Mouse (Mus musculus): ENCODE data around the gene Frat2. TPM values are rescaled to one million over a fixed set of nuclear protein-coding genes. Genes with fewer than 3 reads are reported as not detected.
A peak's percentile ranks its signal among the peaks of the same experiment; 100 is the strongest.

The Frat2 gene
- polyA plus RNA-seq, 1 experiment from 2014 or later, result 10.7 TPM

GRCm38 (mm10) chr19:41830106-41831031 lies 17.6 kb downstream of the Frat2 start:
- ATAC-seq, result peak; percentile 76
- Histone ChIP-seq H3K27me3 (replicated peaks) (peaks cover 6% of the 10 kb centered on the region; the same call in 1 of the 2 replicates), H3K27ac (peak overlapping the region; percentile 91), H3K9ac (peak overlapping the region; percentile 73), H3K4me2 (replicated peaks) (peak overlapping the region; percentile 85), H3K36me3 (no peaks in the 10 kb centered on the region), H3K9me3 (no peaks in the 10 kb centered on the region), H3K4me3 (replicated peaks) (peak overlapping the region; percentile 72), H3K4me1 (replicated peaks) (peaks cover 16% of the 10 kb centered on the region)
- WGBS, result under 1% methylated on average over 112 of the region's 112 CpGs

GRCm38 (mm10) chr19:41829381-41830105 lies 18.4 kb downstream of the Frat2 start, which contains the start of gene Frat1:
TSS of gene Frat1 (plus strand) at chr19:41829970.
- WGBS, result under 1% methylated on average over 39 of the region's 39 CpGs
- Histone ChIP-seq H3K27ac (peak within 1 kb of the TSS; percentile 91), H3K27me3 (replicated peaks) (peaks cover 6% of the 10 kb centered on the region; the same call in 1 of the 2 replicates), H3K9me3 (no peaks in the 10 kb centered on the region), H3K4me3 (replicated peaks) (peak within 1 kb of the TSS; percentile 72), H3K4me2 (replicated peaks) (peak within 1 kb of the TSS; percentile 85), H3K9ac (peak within 1 kb of the TSS; percentile 73), H3K36me3 (no peaks in the 10 kb centered on the region), H3K4me1 (replicated peaks) (peaks cover 16% of the 10 kb centered on the region)
- peak; percentile 93 for ATAC-seq

GRCm38 (mm10) chr19:41828941-41829340 lies 19.0 kb downstream of the Frat2 start:
- WGBS, result 61% methylated on average over 3 of the region's 3 CpGs
- H3K27ac ChIP-seq, result peak overlapping the region; percentile 30; the same call in 1 of the 2 replicates
- H3K27me3 ChIP-seq (replicated peaks), result peaks cover 6% of the 10 kb centered on the region; the same call in 1 of the 2 replicates
- H3K4me1 ChIP-seq (replicated peaks), result peaks cover 16% of the 10 kb centered on the region
- H3K9ac ChIP-seq, result no peak overlapping the region
- peak overlapping the region; percentile 85 for H3K4me2 ChIP-seq (replicated peaks)
- H3K4me3 ChIP-seq (replicated peaks), result peak overlapping the region; percentile 72
- H3K9me3 ChIP-seq, result no peaks in the 10 kb centered on the region
- no peak for ATAC-seq
- H3K36me3 ChIP-seq, result no peaks in the 10 kb centered on the region

- no peaks in the 10 kb centered on the region for H3K9me3 ChIP-seq
- no peak overlapping the region for H3K4me2 ChIP-seq (replicated peaks)
- no peaks in the 10 kb centered on the region for H3K27me3 ChIP-seq (replicated peaks)
- H3K4me3 ChIP-seq (replicated peaks), result no peak overlapping the region
- no peak overlapping the region for H3K27ac ChIP-seq
- ATAC-seq, result no peak
- 68% methylated on average over 3 of the region's 3 CpGs for WGBS
- H3K4me1 ChIP-seq (replicated peaks), result peaks cover 9% of the 10 kb centered on the region
- no peak overlapping the region for H3K9ac ChIP-seq
- H3K36me3 ChIP-seq, result no peaks in the 10 kb centered on the region
Observed at GRCm38 (mm10) chr19:41826529-41826928, 21.4 kb downstream of the Frat2 start.

- Histone ChIP-seq H3K27ac (no peak overlapping the region), H3K9ac (no peak overlapping the region), H3K4me2 (replicated peaks) (no peak overlapping the region), H3K27me3 (replicated peaks) (no peaks in the 10 kb centered on the region), H3K4me1 (replicated peaks) (no peaks in the 10 kb centered on the region; the same call in 1 of the 2 replicates), H3K9me3 (no peaks in the 10 kb centered on the region), H3K36me3 (no peaks in the 10 kb centered on the region), H3K4me3 (replicated peaks) (no peak overlapping the region)
- no peak for ATAC-seq
- 81% methylated on average over 5 of the region's 5 CpGs for WGBS
Observed at GRCm38 (mm10) chr19:41824950-41825349, 23.0 kb downstream of the Frat2 start.

- Histone ChIP-seq H3K4me1 (replicated peaks) (no peaks in the 10 kb centered on the region), H3K4me2 (replicated peaks) (no peak overlapping the region), H3K27me3 (replicated peaks) (no peaks in the 10 kb centered on the region), H3K9ac (no peak overlapping the region), H3K9me3 (no peaks in the 10 kb centered on the region), H3K27ac (no peak overlapping the region), H3K4me3 (replicated peaks) (no peak overlapping the region), H3K36me3 (no peaks in the 10 kb centered on the region)
- ATAC-seq, result no peak
- WGBS, result 88% methylated on average over 1 of the region's 1 CpGs
Observed at GRCm38 (mm10) chr19:41822589-41822988, 25.3 kb downstream of the Frat2 start.

- H3K9ac ChIP-seq, result no peak overlapping the region
- WGBS, result 17% methylated on average over 5 of the region's 5 CpGs
- H3K4me2 ChIP-seq (replicated peaks), result no peak overlapping the region
- no peak overlapping the region for H3K27ac ChIP-seq
- no peak for ATAC-seq
- no peaks in the 10 kb centered on the region for H3K9me3 ChIP-seq
- H3K27me3 ChIP-seq (replicated peaks), result no peaks in the 10 kb centered on the region
- H3K4me3 ChIP-seq (replicated peaks), result no peak overlapping the region
- 0 out of 2 replicates have a peak, but pooled peaks cover 5% of the 10 kb centered on the region for H3K4me1 ChIP-seq (replicated peaks)
- no peaks in the 10 kb centered on the region for H3K36me3 ChIP-seq
Observed at GRCm38 (mm10) chr19:41821436-41821835, 26.5 kb downstream of the Frat2 start.

GRCm38 (mm10) chr19:41818749-41819148 lies 29.2 kb downstream of the Frat2 start:
- H3K27ac ChIP-seq, result no peak overlapping the region
- H3K4me2 ChIP-seq (replicated peaks), result no peak overlapping the region
- no peak overlapping the region for H3K4me3 ChIP-seq (replicated peaks)
- H3K9ac ChIP-seq, result no peak overlapping the region
- no peak for ATAC-seq
- 86% methylated on average over 4 of the region's 4 CpGs for WGBS
- H3K27me3 ChIP-seq (replicated peaks), result no peaks in the 10 kb centered on the region
- H3K4me1 ChIP-seq (replicated peaks), result 0 out of 2 replicates have a peak, but pooled peaks cover 5% of the 10 kb centered on the region
- H3K36me3 ChIP-seq, result no peaks in the 10 kb centered on the region
- no peaks in the 10 kb centered on the region for H3K9me3 ChIP-seq

GRCm38 (mm10) chr19:41817325-41817724 lies 30.6 kb downstream of the Frat2 start:
- no peak overlapping the region for H3K4me2 ChIP-seq (replicated peaks)
- H3K36me3 ChIP-seq, result no peaks in the 10 kb centered on the region
- no peak overlapping the region for H3K27ac ChIP-seq
- H3K9ac ChIP-seq, result no peak overlapping the region
- 0 out of 2 replicates have a peak, but pooled peaks cover 5% of the 10 kb centered on the region for H3K4me1 ChIP-seq (replicated peaks)
- 61% methylated on average over 10 of the region's 10 CpGs for WGBS
- no peak overlapping the region for H3K4me3 ChIP-seq (replicated peaks)
- no peaks in the 10 kb centered on the region for H3K9me3 ChIP-seq
- no peak for ATAC-seq
- no peaks in the 10 kb centered on the region for H3K27me3 ChIP-seq (replicated peaks)

- 0 out of 2 replicates have a peak, but pooled peaks cover 5% of the 10 kb centered on the region for H3K4me1 ChIP-seq (replicated peaks)
- H3K36me3 ChIP-seq, result no peaks in the 10 kb centered on the region
- WGBS, result 54% methylated on average over 5 of the region's 5 CpGs
- H3K27me3 ChIP-seq (replicated peaks), result no peaks in the 10 kb centered on the region
- no peak overlapping the region for H3K4me2 ChIP-seq (replicated peaks)
- no peak overlapping the region for H3K4me3 ChIP-seq (replicated peaks)
- no peaks in the 10 kb centered on the region for H3K9me3 ChIP-seq
- no peak for ATAC-seq
- H3K27ac ChIP-seq, result no peak overlapping the region
- H3K9ac ChIP-seq, result no peak overlapping the region
Observed at GRCm38 (mm10) chr19:41816915-41817314, 31.0 kb downstream of the Frat2 start.

- 46% methylated on average over 5 of the region's 5 CpGs for WGBS
- no peak overlapping the region for H3K9ac ChIP-seq
Observed at GRCm38 (mm10) chr19:41816410-41816809, 31.5 kb downstream of the Frat2 start.

GRCm38 (mm10) chr19:41813374-41813773 lies 34.6 kb downstream of the Frat2 start:
- no peaks in the 10 kb centered on the region for H3K27me3 ChIP-seq (replicated peaks)
- WGBS, result 95% methylated on average over 4 of the region's 4 CpGs
- no peak for ATAC-seq

More at GRCm38 (mm10) chr19:41816410-41816809, 31.5 kb downstream of the Frat2 start:
- Histone ChIP-seq H3K36me3 (no peaks in the 10 kb centered on the region), H3K4me2 (replicated peaks) (no peak overlapping the region), H3K27me3 (replicated peaks) (no peaks in the 10 kb centered on the region), H3K4me3 (replicated peaks) (no peak overlapping the region), H3K27ac (no peak overlapping the region), H3K9me3 (no peaks in the 10 kb centered on the region), H3K4me1 (replicated peaks) (0 out of 2 replicates have a peak, but pooled peaks cover 5% of the 10 kb centered on the region)
- no peak for ATAC-seq

More at GRCm38 (mm10) chr19:41813374-41813773, 34.6 kb downstream of the Frat2 start:
- no peak overlapping the region for H3K27ac ChIP-seq
- H3K9me3 ChIP-seq, result no peaks in the 10 kb centered on the region
- H3K4me1 ChIP-seq (replicated peaks), result 0 out of 2 replicates have a peak, but pooled peaks cover 5% of the 10 kb centered on the region
- H3K4me3 ChIP-seq (replicated peaks), result no peak overlapping the region
- no peaks in the 10 kb centered on the region for H3K36me3 ChIP-seq
- H3K9ac ChIP-seq, result no peak overlapping the region
- no peak overlapping the region for H3K4me2 ChIP-seq (replicated peaks)

Data from intestine, embryonic 15.5 days (tissue).